Mouse (Mus musculus) hindbrain, embryonic 16.5 days (tissue): ENCODE results near the gene Mllt6. TPM values are rescaled to one million over a fixed set of nuclear protein-coding genes. Genes with fewer than 3 reads are reported as not detected.

Experiments used
- ATAC-seq: fragments of 200-750 bp; cut with Nextera tagmentation; 2 replicates; pipeline ENCODE4 v1.8.0; 2017; ENCODE audit warnings: moderate TSS enrichment, moderate library complexity
- H3K27ac ChIP-seq: fragments of 300-500 bp; sonication (generic); 2 replicates; pipeline ENCODE4 v1.5.1; 2014; ENCODE audit warnings: low read depth, mild to moderate bottlenecking, control low read depth, low read length, moderate library complexity
- H3K27me3 ChIP-seq: fragments of 300-500 bp; sonication (generic); replicated peaks from 2 replicates; pipeline ENCODE4 v1.6.1; 2014; ENCODE audit warnings: low read length; ENCODE audit not compliant: control insufficient read depth, insufficient read depth
- H3K36me3 ChIP-seq: fragments of 300-500 bp; sonication (generic); 2 replicates; pipeline ENCODE4 v1.6.1; 2014; ENCODE audit warnings: mild to moderate bottlenecking, low read length, moderate library complexity, mixed read lengths; ENCODE audit not compliant: control insufficient read depth, insufficient read depth
- H3K4me1 ChIP-seq: fragments of 300-500 bp; sonication (generic); 2 replicates; pipeline ENCODE4 v1.6.1; 2014; ENCODE audit warnings: low read depth, low read length; ENCODE audit not compliant: control insufficient read depth, insufficient read depth
- H3K4me2 ChIP-seq: fragments of 300-500 bp; sonication (generic); 2 replicates; pipeline ENCODE4 v1.6.1; 2014; ENCODE audit warnings: mild to moderate bottlenecking, low read length, control low read depth, moderate library complexity
- H3K4me3 ChIP-seq: fragments of 300-500 bp; sonication (generic); 2 replicates; pipeline ENCODE4 v1.5.1; 2014; ENCODE audit warnings: mild to moderate bottlenecking, low read length, control low read depth, moderate library complexity
- H3K9ac ChIP-seq: fragments of 300-500 bp; sonication (generic); 2 replicates; pipeline ENCODE4 v1.6.1; 2014; ENCODE audit warnings: low read depth, mild to moderate bottlenecking, control low read depth, low read length, moderate library complexity
- H3K9me3 ChIP-seq: fragments of 300-500 bp; sonication (generic); 2 replicates; pipeline ENCODE4 v1.6.1; 2014; ENCODE audit warnings: mild to moderate bottlenecking, low read length, moderate library complexity; ENCODE audit not compliant: control insufficient read depth
- WGBS: fragments of 180-500 bp; shearing (Covaris S2); extraction: QIAGEN DNeasy Blood & Tissue Kit; methylation state at CpG from one replicate; pipeline ENCODE4 v1.1.7; 2014; 5-methylcytosine and 5-hydroxymethylcytosine counted together
- polyA plus RNA-seq: library from polyadenylated mRNA; unstranded; fragments of >200 nt; fragmentation: Nextera tagmentation; extraction: Ambion mirVana; gene quantifications from 2 replicates; pipeline ENCODE4 v1.2.1, GENCODE M21; 2015

The Mllt6 gene
- polyA plus RNA-seq, 1 experiment from 2014 or later, result 3.1 TPM

DNA sequence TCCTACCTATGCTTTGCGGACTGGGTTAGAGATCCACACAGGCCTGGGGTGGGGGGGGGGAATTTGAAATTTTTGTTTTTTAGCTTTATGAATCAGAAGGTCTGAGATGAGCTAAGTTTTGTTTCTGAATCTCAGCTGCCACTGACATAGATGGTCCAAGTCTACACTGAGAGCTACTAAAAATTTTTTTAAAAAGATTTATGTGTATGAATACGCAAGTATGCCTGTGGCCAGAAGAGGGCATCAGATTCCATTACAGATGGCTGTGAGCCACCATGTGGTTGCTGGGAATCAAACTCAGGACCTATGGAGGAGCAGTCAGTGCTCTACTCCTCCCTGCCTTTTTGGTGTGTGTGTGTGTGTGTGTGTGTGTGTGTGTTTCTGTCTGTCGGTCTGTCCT lies 51.1 kb downstream of the Mllt6 start:
- Histone ChIP-seq H3K9ac (no peak overlapping the region), H3K4me3 (no peak overlapping the region), H3K27ac (no peak overlapping the region), H3K36me3 (peaks cover 23% of the 10 kb centered on the region), H3K4me1 (no peaks in the 10 kb centered on the region), H3K9me3 (no peaks in the 10 kb centered on the region), H3K4me2 (no peak overlapping the region), H3K27me3 (no peaks in the 10 kb centered on the region)
- WGBS, result 94% methylated on average over 3 of the region's 3 CpGs
- ATAC-seq, result no peak

DNA sequence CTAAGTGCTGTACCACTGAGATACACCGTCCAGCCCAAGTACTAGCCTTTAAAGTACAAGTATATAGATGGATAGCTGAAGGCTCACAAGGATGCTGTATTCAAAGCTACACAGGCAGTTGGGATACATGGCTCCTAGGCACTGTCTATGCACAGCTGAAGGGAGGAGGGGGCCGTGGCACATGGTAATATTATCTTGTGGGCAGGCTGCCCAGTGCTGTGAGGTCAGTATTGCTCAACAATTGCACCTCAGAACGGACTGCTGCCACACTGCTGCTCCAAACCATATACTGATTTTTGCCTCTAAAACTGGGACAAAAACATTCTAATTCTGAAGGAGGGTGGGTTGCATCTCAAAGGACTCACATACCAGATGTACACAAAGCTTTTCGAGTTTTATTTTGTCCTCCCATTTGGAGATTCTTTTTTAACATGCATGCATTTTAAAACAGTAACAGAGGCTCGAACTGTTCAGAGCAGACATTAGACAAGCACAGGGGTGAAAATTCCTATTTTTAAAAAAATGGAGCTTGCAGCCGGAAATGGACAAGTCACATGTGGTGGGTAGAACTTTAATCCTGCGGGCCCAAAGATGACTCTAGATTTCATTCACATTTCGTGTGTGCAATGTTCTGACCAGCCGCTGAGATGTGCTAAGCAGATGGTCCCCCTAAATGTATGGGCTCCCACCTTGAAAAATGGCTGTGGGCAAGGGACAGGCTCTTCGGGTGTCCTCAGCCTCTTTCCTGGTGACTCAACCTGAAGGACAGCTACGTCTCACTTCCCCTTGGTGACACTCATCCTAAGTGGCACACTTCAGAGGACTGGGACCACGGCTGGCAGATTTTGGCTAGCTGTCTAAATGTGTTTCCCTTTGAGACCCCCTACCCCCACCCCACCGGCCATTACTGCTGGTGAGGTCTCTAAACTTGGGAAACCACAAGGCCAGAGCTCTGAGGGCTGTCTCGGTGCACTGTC lies 51.9 kb downstream of the Mllt6 start:
- H3K36me3 ChIP-seq, result peaks cover 28% of the 10 kb centered on the region

GRCm38 (mm10) chr11:97716021-97716420 lies 52.8 kb downstream of the Mllt6 start:
- no peak overlapping the region for H3K9ac ChIP-seq
- H3K9me3 ChIP-seq, result no peaks in the 10 kb centered on the region
- no peak overlapping the region for H3K4me2 ChIP-seq
- H3K27me3 ChIP-seq, result no peaks in the 10 kb centered on the region
- peaks cover 37% of the 10 kb centered on the region for H3K36me3 ChIP-seq
- no peak overlapping the region for H3K4me3 ChIP-seq
- H3K4me1 ChIP-seq, result no peaks in the 10 kb centered on the region
- 88% methylated on average over 8 of the region's 8 CpGs for WGBS
- ATAC-seq, result no peak
- H3K27ac ChIP-seq, result no peak overlapping the region

More for the DNA sequence above, 51.9 kb downstream of the Mllt6 start:
- H3K27ac ChIP-seq, result no peak overlapping the region
- H3K27me3 ChIP-seq, result no peaks in the 10 kb centered on the region
- no peak for ATAC-seq
- WGBS, result 91% methylated on average over 14 of the region's 14 CpGs
- H3K9me3 ChIP-seq, result no peaks in the 10 kb centered on the region
- H3K4me1 ChIP-seq, result no peaks in the 10 kb centered on the region
- no peak overlapping the region for H3K4me2 ChIP-seq
- no peak overlapping the region for H3K4me3 ChIP-seq
- no peak overlapping the region for H3K9ac ChIP-seq

DNA sequence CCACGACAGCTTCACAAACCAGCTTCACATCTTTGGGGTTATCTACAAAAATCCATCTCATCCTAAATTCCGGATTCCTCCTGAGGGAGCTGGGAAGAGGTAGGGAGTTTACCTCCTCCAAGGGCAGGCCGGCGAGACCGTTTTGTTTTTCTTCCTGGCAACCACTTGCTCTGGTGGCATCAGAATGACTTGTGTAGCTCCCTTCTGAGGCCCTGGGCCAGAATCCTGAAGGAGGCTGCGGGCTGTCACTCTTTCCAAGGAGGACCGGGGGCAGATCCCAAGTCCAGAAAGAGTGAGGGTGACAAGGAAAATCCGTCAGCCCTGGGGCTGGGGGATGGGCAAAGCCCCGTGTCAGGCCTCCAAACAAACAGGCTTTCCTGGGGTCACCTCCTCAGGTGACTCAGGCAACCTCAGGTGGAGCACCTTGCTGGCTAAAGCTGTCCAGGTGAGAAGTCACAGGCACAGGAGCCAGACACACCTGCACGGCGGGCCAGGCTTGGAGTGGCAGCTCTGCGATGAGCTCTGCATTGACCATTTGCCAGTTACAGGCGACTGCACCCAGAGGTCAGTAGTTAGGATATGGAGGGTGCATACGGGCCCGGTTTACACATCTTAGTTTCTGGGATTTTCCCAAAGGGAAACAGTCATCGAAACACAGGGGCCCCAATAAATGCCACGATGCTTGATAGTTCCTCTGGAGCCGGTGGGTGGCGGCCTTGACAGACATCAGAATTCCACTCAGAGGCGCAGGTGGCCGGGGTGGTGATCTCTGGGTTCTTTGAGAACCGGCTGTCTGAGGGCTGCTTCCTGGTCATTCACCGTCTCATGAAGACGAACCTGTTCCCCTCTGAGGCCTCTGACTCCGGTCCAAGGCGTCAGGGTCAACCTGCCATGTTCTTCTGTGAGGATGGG lies 54.4 kb downstream of the Mllt6 start:
- Histone ChIP-seq H3K27me3 (no peaks in the 10 kb centered on the region), H3K4me2 (no peak overlapping the region), H3K9me3 (no peaks in the 10 kb centered on the region; the same call in 1 of the 2 replicates), H3K27ac (no peak overlapping the region), H3K4me3 (no peak overlapping the region), H3K9ac (no peak overlapping the region), H3K4me1 (no peaks in the 10 kb centered on the region), H3K36me3 (peaks cover 48% of the 10 kb centered on the region)
- 90% methylated on average over 26 of the region's 26 CpGs for WGBS
- ATAC-seq, result no peak

GRCm38 (mm10) chr11:97718281-97718860 lies 55.2 kb downstream of the Mllt6 start:
- H3K27ac ChIP-seq, result no peak overlapping the region
- no peaks in the 10 kb centered on the region for H3K4me1 ChIP-seq
- H3K9ac ChIP-seq, result no peak overlapping the region
- H3K4me3 ChIP-seq, result no peak overlapping the region
- 86% methylated on average over 15 of the region's 15 CpGs for WGBS
- no peak for ATAC-seq
- peaks cover 51% of the 10 kb centered on the region for H3K36me3 ChIP-seq
- no peaks in the 10 kb centered on the region; the same call in 1 of the 2 replicates for H3K9me3 ChIP-seq
- H3K4me2 ChIP-seq, result no peak overlapping the region
- H3K27me3 ChIP-seq, result no peaks in the 10 kb centered on the region

DNA sequence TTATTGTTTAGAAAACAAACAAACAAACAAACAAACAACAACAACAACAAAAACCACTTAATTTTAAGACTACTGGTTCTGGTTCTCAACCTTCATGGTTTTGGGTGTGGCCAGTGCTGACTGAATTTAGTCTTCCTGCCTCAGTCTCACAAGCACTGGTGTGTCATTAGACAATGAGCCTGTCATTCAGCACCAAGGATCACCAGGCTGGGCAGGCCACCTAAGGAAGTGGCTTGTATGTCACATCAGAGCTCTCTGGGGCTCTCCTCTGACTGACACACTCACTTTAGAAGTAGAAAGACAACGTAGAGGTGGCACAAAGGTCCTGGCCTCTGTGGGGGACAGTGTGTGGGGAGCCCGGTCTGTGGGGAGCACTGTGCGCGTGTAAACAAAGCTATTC lies 55.8 kb downstream of the Mllt6 start:
- 85% methylated on average over 4 of the region's 4 CpGs for WGBS
- Histone ChIP-seq H3K9me3 (no peaks in the 10 kb centered on the region; the same call in 1 of the 2 replicates), H3K27ac (no peak overlapping the region), H3K36me3 (peaks cover 55% of the 10 kb centered on the region), H3K27me3 (no peaks in the 10 kb centered on the region), H3K4me1 (no peaks in the 10 kb centered on the region), H3K4me3 (no peak overlapping the region), H3K4me2 (no peak overlapping the region), H3K9ac (no peak overlapping the region)
- no peak for ATAC-seq

DNA sequence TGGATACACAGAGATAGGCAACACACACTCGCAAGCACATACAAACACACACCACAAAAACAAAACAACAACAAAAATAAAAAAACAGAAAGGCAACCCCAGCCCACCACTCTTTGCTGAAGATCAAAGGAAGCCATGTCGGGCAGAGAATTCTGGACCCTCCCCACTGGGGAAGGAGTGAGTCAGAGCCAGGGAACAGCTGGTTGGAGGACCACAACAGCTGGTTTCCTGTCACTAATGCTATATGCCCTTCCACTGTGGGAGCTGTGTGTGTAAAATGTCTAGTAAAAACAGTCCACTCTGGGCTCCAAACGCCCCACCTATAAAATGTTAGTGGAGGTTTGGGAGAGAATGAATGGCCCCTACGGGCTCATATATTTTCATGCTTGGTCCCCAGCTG lies 58.1 kb downstream of the Mllt6 start:
- Histone ChIP-seq H3K36me3 (peaks cover 69% of the 10 kb centered on the region), H3K27me3 (no peaks in the 10 kb centered on the region), H3K4me3 (no peak overlapping the region), H3K9ac (no peak overlapping the region), H3K9me3 (no peaks in the 10 kb centered on the region; the same call in 1 of the 2 replicates), H3K4me2 (no peak overlapping the region), H3K27ac (no peak overlapping the region), H3K4me1 (no peaks in the 10 kb centered on the region)
- 93% methylated on average over 4 of the region's 4 CpGs for WGBS
- no peak for ATAC-seq

DNA sequence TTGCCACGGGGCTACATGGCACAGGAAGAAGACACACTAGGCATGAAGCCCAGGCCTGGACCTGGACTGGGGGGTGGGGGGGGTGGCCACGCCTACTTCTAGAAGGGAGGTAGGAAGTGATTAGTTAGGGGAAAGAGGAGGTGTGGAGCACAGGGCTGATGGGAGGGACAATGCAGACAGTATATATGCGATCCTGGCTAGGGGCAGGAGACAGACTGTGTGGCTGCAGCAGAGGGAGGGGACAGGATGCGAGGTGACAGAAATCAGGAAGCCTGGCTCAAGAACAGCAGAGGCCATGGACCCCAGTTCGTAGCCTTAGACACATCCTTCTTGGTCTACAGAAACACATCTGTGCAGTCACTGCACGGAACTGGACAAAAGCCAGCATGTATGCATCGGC lies 60.5 kb downstream of the Mllt6 start:
- no peak for ATAC-seq
- H3K36me3 ChIP-seq, result peaks cover 70% of the 10 kb centered on the region
- 83% methylated on average over 7 of the region's 7 CpGs for WGBS
- no peak overlapping the region for H3K4me2 ChIP-seq
- H3K4me3 ChIP-seq, result no peak overlapping the region
- H3K27ac ChIP-seq, result no peak overlapping the region
- no peaks in the 10 kb centered on the region; the same call in 1 of the 2 replicates for H3K9me3 ChIP-seq
- H3K9ac ChIP-seq, result no peak overlapping the region
- no peaks in the 10 kb centered on the region for H3K27me3 ChIP-seq
- H3K4me1 ChIP-seq, result no peaks in the 10 kb centered on the region
